Mouse (Mus musculus) ES-Bruce4 (cell line): ENCODE measurements around the gene B3gnt5. TPM values are rescaled to one million over a fixed set of nuclear protein-coding genes. Genes with fewer than 3 reads are reported as not detected.

Experiments
- H3K27ac ChIP-seq: 2 replicates; pipeline ENCODE4 v1.5.1; 2012; ENCODE audit warnings: low read length, inconsistent platforms; ENCODE audit not compliant: insufficient read depth
- H3K27me3 ChIP-seq: 2 replicates; pipeline ENCODE4 v1.6.1; 2012; ENCODE audit warnings: mild to moderate bottlenecking, low read length, inconsistent platforms; ENCODE audit not compliant: control insufficient read depth, poor library complexity, insufficient read depth, severe bottlenecking
- H3K36me3 ChIP-seq: 2 replicates; pipeline ENCODE4 v1.6.1; 2012; ENCODE audit warnings: inconsistent platforms, mild to moderate bottlenecking, low read length, moderate library complexity; ENCODE audit not compliant: control insufficient read depth, poor library complexity, insufficient read depth, severe bottlenecking
- H3K4me1 ChIP-seq: one replicate; pipeline ENCODE4 v1.8.1; 2011; ENCODE audit warnings: low read length; ENCODE audit not compliant: control insufficient read depth, insufficient read depth
- H3K4me3 ChIP-seq: 2 replicates; pipeline ENCODE4 v1.5.1; 2011; ENCODE audit warnings: low read depth, mild to moderate bottlenecking, low read length
- H3K9ac ChIP-seq: 2 replicates; pipeline ENCODE4 v1.6.1; 2012; ENCODE audit warnings: low read depth, mild to moderate bottlenecking, inconsistent platforms; ENCODE audit not compliant: poor library complexity, severe bottlenecking
- H3K9me3 ChIP-seq: replicated peaks from 2 replicates; pipeline ENCODE4 v1.6.1; 2012; ENCODE audit warnings: mild to moderate bottlenecking, low read length, inconsistent platforms; ENCODE audit not compliant: control insufficient read depth, poor library complexity, insufficient read depth, severe bottlenecking
- CTCF ChIP-seq: IDR thresholded peaks from one replicate; pipeline ENCODE4 v1.8.1; 2011; ENCODE audit warnings: low read depth, low read length
- EP300 ChIP-seq: IDR thresholded peaks from 2 replicates; pipeline ENCODE4 v1.6.1; 2011; ENCODE audit warnings: low read depth, low read length; ENCODE audit not compliant: insufficient read depth
- POLR2A ChIP-seq: IDR thresholded peaks from one replicate; pipeline ENCODE4 v1.8.1; 2011; ENCODE audit warnings: low read length; ENCODE audit not compliant: insufficient read depth
- polyA plus RNA-seq: library from polyadenylated mRNA; stranded (reverse); fragments of >200 nt; gene quantifications from 2 replicates; pipeline ENCODE4 v1.2.4, GENCODE M21; 2011; ENCODE audit warnings: low read depth; ENCODE audit not compliant: missing spikeins, insufficient read depth, insufficient read length

The B3gnt5 gene
- polyA plus RNA-seq, 1 experiment = 32.0 TPM

- Histone ChIP-seq H3K9me3 (no peaks in the 10 kb centered on the region), H3K4me1 (peaks cover 2% of the 10 kb centered on the region), H3K4me3 (no peak overlapping the region), H3K36me3 (peaks cover 3% of the 10 kb centered on the region), H3K9ac (no peak overlapping the region), H3K27ac (no peak overlapping the region), H3K27me3 (no peaks in the 10 kb centered on the region; the same call in 1 of the 2 replicates)
- TF ChIP-seq CTCF = no peak
- TF ChIP-seq POLR2A = no peak
- no peak for TF ChIP-seq EP300
Measured at GRCm38 (mm10) chr16:19766107-19766506, 6.1 kb downstream of the B3gnt5 start.

GRCm38 (mm10) chr16:19768046-19768445, 8.0 kb downstream of the B3gnt5 start:
- no peak for TF ChIP-seq CTCF
- TF ChIP-seq POLR2A = no peak
- no peak for TF ChIP-seq EP300
- Histone ChIP-seq H3K9ac (no peak overlapping the region), H3K4me3 (no peak overlapping the region), H3K27ac (no peak overlapping the region), H3K9me3 (no peaks in the 10 kb centered on the region), H3K4me1 (no peaks in the 10 kb centered on the region), H3K27me3 (no peaks in the 10 kb centered on the region), H3K36me3 (peaks cover 3% of the 10 kb centered on the region)

GRCm38 (mm10) chr16:19772013-19772412, 12.0 kb downstream of the B3gnt5 start:
- Histone ChIP-seq H3K9ac (no peak overlapping the region), H3K4me1 (no peaks in the 10 kb centered on the region), H3K27ac (no peak overlapping the region), H3K4me3 (no peak overlapping the region), H3K36me3 (peaks cover 3% of the 10 kb centered on the region), H3K27me3 (no peaks in the 10 kb centered on the region), H3K9me3 (no peaks in the 10 kb centered on the region)
- no peak for TF ChIP-seq EP300
- TF ChIP-seq CTCF = no peak
- TF ChIP-seq POLR2A = no peak

GRCm38 (mm10) chr16:19786386-19787090, 26.5 kb downstream of the B3gnt5 start:
- Histone ChIP-seq H3K9ac (no peak overlapping the region), H3K9me3 (peaks cover 6% of the 10 kb centered on the region), H3K36me3 (no peaks in the 10 kb centered on the region), H3K27ac (no peak overlapping the region), H3K27me3 (no peaks in the 10 kb centered on the region), H3K4me1 (no peaks in the 10 kb centered on the region), H3K4me3 (no peak overlapping the region)
- no peak for TF ChIP-seq EP300
- TF ChIP-seq CTCF = no peak
- no peak for TF ChIP-seq POLR2A

- Histone ChIP-seq H3K4me1 (no peaks in the 10 kb centered on the region), H3K36me3 (no peaks in the 10 kb centered on the region), H3K27ac (no peak overlapping the region), H3K9me3 (peaks cover 6% of the 10 kb centered on the region), H3K9ac (no peak overlapping the region), H3K4me3 (no peak overlapping the region), H3K27me3 (no peaks in the 10 kb centered on the region)
- TF ChIP-seq POLR2A = no peak
- TF ChIP-seq CTCF = no peak
- TF ChIP-seq EP300 = no peak
Measured at GRCm38 (mm10) chr16:19789914-19790313, 29.9 kb downstream of the B3gnt5 start.

- no peak overlapping the region for H3K4me3 ChIP-seq
- H3K27me3 ChIP-seq = no peaks in the 10 kb centered on the region
- no peak overlapping the region for H3K9ac ChIP-seq
- TF ChIP-seq POLR2A (no peak), EP300 (no peak), CTCF (no peak)
- no peak overlapping the region for H3K27ac ChIP-seq
- H3K9me3 ChIP-seq = no peaks in the 10 kb centered on the region
- no peaks in the 10 kb centered on the region for H3K36me3 ChIP-seq
- H3K4me1 ChIP-seq = no peaks in the 10 kb centered on the region
Measured at GRCm38 (mm10) chr16:19818801-19819200, 58.8 kb downstream of the B3gnt5 start.

Other genes starting within 250 kb of the B3gnt5 start
- gene Olfr167, start 237.9 kb upstream of the B3gnt5 start, polyA plus RNA-seq = not detected in 2 replicates
- gene Olfr168, start 224.7 kb upstream of the B3gnt5 start, polyA plus RNA-seq = not detected in 2 replicates
- gene Olfr169, start 188.4 kb upstream of the B3gnt5 start, polyA plus RNA-seq = not detected in 2 replicates
- gene Olfr170, start 148.3 kb upstream of the B3gnt5 start, polyA plus RNA-seq = not detected in 2 replicates
- not detected in 2 replicates for gene Olfr171, start 130.3 kb upstream of the B3gnt5 start, polyA plus RNA-seq
- 0.26 TPM in 1 of 2 replicates, not detected in the other for gene Lamp3, start 53.8 kb upstream of the B3gnt5 start, polyA plus RNA-seq
- 0.75 and 1.0 TPM in 2 replicates for gene Klhl6, start 222.8 kb downstream of the B3gnt5 start, polyA plus RNA-seq